Mouse (Mus musculus): ENCODE results near the gene Slc25a21. TPM values are rescaled to one million over a fixed set of nuclear protein-coding genes. Genes with fewer than 3 reads are reported as not detected.

The Slc25a21 gene
- polyA plus RNA-seq, 1 experiment, result 0.54 TPM

DNA sequence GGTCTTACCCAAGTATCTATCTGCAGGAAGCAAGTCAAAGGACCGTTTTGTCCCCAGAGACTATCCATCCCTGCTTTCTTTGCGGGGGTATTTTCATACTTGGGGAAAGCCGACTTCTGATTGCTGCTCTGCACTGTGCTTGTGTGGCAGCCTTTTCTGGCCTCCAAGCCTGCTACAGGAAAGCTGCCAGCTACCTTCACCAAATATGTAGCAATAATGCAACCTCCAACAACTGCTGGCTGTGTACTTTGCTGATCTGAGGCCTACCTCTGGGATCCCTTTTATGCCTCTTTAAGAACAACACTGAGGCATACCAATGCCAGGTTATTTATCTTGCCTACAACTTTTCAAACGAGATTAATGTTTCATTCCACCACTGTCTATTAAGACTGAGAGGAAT lies 408.0 kb downstream of the Slc25a21 start:
- no peak for DNase-seq (ENCODE audit: extremely low spot score in 1 of 2, low spot score in 1 of 2)

DNA sequence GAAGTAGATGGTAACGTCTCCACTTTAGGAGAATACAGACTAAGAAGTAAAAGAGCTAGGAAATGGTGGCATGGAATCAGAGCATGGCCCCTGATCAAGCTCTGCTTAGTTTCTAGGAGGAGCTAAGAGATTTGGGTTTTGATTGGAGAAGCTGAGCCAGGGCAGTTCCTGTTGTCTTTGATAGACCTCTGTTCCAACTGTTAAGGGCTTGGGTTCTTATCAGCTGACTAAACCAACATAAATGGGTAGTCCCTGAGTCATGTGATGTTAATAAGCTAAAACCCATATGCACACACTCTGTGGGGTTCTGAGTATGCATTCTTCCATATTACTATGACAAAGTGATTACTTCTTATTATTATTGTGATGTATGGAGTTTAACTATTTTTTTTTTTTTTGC lies 412.0 kb downstream of the Slc25a21 start:
- DNase-seq (ENCODE audit: extremely low spot score in 1 of 2, low spot score in 1 of 2), result no peak

DNA sequence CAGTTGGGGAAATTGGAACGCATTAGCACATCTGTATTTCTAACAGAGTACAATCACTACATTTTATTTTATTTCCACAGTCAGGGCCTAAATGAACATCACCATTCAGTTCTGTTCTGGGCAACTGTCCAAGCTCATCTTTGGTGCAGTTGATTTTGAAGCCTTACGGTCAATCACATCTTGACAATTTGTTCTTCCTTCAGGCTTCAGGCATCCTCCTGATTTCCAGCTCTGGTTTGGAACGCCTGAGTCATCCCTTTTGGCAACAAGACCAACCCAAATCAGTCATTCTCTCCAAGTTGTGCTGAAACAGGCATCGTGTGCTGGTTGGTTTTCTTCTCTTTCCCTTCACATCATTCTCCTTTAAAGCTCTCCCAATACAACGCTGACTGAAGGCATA lies 416.1 kb downstream of the Slc25a21 start:
- DNase-seq (ENCODE audit: extremely low spot score in 1 of 2, low spot score in 1 of 2), result peak in 1 of 2 experiments; percentile 31

DNA sequence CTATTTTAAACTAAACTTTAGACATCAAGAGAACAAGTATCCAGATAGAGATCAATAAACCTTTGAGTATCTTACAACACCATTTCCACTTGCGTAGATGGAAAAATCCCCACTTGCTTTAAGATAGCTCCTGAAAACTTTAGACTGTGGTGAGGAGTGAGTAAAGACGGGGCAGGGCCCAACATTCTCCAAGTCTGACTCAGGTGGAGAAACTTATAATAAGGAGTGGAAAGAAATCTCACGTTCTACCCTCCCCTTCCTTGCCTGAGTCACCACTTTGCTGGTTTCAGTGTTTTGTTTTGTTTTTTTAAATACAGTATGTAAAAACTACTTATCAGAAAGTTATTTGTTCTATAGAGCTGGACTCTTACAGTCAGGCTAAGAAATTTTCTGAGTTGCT lies 417.7 kb downstream of the Slc25a21 start:
- no peak for DNase-seq (ENCODE audit: extremely low spot score in 1 of 2, low spot score in 1 of 2)

DNA sequence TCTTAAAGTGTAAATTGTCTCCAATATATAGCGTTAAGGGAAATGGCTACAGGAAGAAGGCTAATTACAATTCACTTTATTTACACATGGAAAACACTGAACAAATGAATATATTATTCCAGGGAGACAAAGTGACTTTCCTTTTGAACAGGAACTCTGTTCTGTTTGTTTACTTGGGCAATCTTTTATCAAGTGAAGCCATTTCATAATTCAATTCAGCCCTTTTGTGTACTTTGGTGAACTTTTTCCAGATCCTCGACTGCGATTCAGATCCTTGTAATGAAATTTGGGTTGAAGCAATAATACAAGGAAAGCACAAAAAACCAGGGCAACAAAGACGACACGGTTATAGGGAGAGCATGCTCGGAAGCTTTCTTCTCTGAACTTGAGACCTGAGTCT lies 423.3 kb downstream of the Slc25a21 start:
- DNase-seq (ENCODE audit: extremely low spot score in 1 of 2, low spot score in 1 of 2), result no peak

DNA sequence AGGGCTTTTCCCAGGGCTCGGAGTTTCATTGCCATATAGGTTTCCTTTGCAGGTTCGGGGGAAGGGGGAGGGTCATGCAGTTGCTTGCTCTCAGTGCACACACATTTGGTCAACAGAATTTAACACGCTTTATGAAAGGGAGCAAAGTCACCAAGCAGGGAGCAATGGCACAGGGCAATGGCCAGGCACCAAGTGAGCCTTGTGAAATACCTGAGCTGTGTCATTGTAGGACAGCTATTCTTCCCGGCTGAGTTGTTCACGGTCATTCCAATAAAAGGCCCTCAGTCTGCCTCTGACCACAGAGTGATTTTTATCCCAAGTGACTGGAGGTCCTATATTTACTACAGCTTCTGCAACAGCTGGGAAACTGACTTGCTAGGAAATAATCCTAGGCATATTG lies 427.9 kb downstream of the Slc25a21 start:
- no peak for DNase-seq (ENCODE audit: extremely low spot score in 1 of 2, low spot score in 1 of 2)

DNA sequence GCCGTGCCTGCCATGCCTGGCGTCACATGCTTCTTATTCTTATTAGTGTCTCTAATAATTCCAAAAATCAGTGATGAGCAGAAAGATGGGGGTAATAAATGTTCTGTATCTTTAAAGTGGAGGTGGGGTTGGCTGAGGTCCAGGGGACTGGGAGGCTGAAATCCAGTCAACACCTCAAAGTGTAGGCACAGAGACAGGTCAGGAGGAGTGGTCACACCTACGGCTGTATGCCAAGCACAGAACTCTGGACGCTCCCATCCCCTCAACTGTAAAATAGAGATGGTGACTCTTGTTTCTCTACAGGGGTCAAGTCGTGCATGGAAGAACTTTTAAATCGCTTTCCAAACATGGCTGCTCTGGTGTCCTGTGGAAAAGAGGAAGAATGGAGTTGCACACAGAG lies 429.8 kb downstream of the Slc25a21 start:
- no peak for DNase-seq (ENCODE audit: extremely low spot score in 1 of 2, low spot score in 1 of 2)

DNA sequence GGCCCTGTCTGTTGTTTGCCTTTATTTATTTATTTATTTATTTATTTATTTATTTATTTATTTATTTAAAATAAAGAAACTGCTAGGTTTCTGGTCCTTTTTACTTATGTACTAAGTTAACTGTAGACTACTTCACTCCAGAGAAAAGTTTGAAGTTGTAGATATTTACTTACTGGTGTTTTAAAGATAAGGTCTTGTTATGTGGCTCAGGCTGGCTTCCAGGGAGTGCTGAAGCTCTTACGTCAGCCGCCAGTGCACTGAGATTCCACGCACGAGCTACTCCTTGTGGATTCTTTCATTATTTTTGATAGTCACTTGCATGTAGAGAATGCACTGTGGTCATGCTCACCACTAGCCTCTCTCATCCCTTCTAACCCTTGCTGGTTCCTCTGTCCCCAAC lies 460.2 kb downstream of the Slc25a21 start:
- DNase-seq (ENCODE audit: extremely low spot score in 1 of 2, low spot score in 1 of 2), result no peak

DNA sequence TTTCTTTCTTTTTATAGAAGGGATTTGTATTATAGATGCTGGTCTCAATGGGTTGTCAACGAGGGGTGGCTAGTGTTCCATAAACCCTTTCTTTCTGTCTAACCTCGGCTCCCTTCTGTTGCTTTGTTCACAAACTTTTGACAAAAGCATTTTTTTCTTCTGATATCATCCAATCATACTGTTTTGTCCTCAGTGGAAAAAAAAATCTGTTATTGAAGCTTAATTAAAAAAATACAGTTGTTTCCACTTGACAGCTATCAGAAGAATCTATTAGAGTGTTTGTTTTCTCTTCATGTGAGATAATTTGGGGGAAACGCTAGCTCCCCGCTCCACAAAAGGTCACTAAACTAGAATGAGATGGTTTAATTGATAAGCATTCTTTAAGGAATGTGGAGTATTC lies 469.6 kb downstream of the Slc25a21 start:
- no peak for DNase-seq (ENCODE audit: extremely low spot score in 1 of 2, low spot score in 1 of 2)

DNA sequence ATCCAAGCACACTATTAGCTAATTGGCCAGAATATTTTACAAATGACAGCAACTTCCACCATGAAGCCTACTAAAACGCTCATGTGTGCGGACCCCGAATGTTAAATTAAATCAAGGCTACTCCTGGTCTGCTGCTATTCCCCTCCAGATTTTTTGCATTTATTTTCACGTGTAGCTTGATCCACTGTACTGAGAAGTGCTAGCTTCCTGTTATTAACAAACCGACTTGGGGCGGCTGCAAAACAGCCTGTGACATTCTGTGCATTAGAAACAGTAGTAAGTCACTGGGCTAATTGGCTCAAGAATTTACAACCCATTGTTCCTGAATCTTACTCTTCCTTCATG lies 478.6 kb downstream of the Slc25a21 start:
- DNase-seq (ENCODE audit: extremely low spot score in 1 of 2, low spot score in 1 of 2), result no peak

DNA sequence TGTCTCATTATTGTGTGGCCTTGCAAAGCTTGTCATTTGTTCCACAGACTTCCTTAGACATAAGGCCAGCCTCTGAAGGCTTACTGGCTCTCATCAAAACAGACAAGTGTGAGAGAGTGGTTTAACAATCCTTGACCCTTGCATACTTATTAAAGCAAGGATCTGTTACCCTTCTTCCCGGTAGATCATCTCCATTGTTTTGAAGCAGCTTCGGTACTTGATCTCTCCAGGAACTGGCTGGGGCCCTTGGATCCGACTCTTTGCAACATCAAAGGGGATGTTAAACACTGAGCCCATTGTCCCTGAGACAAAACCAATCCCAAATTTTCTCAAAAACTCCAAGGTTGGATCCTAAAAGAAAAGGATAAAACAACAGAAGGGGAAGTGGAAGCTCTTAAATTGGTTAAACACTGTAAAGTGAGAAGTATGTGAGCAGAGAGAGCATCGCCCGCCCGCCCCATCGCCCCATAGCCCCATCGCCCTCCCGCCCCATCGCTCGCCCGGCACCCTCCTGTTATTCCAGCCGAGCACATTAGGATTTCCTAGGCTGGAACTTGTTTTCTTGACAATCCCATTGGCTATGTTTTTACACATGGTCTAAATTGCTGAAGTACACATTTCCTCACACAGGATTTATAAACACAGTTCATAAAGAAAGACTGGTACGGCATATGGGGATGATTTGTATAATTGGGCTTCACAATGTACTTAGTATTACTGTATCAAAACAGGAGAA lies 479.1 kb downstream of the Slc25a21 start:
- no peak for DNase-seq (ENCODE audit: extremely low spot score in 1 of 2, low spot score in 1 of 2)

DNA sequence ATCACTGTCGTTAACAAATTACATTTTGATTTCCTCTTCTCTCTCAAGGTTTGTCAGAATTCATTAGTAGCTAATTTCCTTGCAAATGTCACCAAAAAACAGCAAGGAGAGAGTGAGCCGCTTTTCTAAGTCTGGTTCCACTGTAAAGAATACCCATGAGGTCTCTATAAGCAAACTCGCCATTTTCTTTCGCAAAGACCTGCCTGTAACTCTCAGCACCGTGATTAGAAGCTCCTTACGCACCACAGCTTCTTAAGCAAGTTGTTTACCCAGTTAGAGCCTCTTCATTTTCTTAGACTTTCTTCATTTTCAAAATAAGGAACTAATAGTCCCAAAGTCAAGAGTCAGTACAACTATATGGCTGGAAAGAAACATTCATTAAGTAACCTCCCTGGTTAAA lies 496.3 kb downstream of the Slc25a21 start:
- DNase-seq (ENCODE audit: extremely low spot score in 1 of 2, low spot score in 1 of 2), result no peak

DNA sequence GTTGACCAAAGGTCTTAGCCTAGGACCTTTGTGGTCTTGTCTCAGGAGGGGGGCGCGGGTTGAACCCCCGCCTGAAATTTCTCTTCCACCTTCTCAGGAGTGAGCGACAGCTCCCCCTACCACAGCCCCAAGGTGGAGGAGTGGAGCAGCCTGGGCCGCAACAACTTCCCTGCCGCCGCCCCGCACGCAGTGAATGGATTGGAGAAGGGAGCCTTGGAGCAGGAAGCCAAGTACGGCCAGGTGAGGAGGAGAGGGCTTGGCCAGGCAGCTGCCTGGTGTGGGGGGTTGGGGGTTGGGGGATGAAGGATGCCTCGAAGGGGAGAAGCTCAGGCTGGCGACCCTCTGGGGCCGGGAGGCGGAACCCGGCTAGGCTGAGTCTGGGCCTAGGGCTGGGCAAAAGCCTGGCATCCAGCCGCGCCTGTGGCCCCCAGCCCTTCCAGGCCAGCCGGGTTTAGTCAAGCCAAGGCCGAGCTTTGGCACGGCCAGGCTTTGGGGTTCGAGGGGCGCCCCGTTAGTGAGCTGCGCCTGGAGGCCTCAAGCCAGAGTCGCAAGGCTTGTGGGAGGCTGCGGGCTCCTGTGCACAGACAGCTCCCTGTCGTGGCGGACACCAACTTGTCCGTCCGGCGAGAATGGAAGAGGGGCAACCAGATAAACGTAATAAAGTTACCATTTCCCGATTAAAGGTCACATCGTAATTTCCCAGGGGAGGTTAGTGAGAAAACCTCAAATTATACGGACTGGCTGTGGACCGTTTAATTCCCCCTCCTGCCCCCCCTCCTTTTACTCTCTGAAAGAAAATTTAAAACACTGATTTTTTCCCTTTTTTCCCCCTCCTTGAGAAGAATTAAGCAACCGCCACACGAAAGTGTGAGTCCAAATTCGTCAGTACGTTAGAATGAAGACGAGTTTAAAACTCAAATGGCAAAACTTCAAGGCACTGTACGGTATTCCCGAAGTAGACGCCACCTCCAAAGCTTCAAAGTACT lies 497.1 kb downstream of the Slc25a21 start:
- DNase-seq (ENCODE audit: extremely low spot score in 1 of 2, low spot score in 1 of 2), result no peak

DNA sequence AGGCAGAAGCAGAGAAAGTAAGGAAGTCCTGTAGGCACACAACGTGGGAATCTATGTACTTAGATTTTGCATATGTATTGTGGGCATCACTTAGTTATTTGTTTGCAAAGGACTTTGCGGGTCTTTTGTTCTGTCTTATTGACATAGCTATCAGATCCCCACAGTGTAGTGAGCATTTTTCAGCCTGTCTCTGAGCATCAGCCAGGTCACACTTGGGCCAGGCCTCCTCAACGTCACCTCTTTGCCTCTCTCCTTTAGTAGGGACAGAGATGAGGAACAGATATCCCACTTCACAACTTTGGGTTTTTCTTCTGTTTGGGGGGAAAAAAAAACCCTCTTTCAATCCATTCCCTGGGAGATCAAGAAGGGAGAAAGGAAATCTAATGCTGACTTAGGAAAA lies 497.9 kb downstream of the Slc25a21 start:
- no peak for DNase-seq (ENCODE audit: extremely low spot score in 1 of 2, low spot score in 1 of 2)

DNA sequence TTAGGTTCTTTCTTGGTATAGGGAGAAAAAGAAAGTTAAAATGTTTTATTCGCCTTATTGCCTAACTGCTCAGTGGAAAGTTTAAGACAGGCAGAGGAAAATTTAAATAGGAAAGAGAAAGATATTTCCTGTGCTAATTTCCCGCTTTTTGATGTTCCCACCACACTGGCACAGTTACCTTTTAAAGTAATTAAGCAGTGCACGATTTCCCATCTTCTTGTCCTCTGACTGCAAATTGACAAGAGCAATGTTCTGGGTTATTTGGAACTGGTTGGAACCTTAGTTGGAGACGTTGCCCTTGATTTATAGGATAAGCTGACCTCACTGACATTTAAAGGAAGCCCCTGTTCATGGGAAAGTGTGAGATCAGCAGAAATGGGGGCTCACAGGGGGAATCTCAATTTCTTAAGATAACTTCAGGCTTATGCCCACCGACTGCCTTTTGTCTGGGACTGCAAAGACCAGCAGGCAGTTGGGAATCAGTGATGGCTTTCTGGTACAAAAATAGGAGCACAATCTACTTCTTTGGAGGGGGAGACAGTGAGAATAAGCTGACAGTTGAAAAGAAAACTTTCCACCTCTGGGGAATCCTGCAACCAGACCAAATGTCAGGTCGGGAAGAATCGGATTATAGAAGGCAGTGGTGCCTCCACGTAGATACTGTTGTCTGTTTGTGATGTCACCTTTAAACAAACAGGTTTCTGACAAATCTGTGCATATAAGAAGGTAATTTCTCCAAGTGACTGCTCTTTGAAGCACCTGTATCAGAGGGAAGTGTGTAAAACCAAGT lies 498.9 kb downstream of the Slc25a21 start:
- no peak for DNase-seq (ENCODE audit: extremely low spot score in 1 of 2, low spot score in 1 of 2)

DNA sequence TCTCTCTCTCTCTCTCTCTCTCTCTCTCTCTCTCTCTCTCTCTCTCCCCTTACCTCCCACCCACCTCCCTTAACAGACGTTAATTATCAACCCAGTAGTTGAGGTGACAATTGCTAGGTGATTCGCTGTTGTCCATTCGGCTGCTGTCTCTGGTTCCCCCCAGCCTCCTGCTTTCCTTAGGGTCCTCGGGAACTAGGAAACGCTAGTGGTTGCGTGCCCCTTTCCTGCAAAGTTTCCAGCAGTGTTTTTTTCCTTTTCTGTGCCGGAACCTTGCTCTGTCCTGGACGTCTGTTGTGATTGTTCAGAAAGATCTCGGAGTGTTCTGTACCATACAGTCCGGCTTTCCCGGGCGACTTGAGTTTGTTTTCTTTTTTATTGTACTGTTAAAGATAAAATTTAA lies 499.5 kb downstream of the Slc25a21 start:
- no peak for DNase-seq (ENCODE audit: extremely low spot score in 1 of 2, low spot score in 1 of 2)

DNA sequence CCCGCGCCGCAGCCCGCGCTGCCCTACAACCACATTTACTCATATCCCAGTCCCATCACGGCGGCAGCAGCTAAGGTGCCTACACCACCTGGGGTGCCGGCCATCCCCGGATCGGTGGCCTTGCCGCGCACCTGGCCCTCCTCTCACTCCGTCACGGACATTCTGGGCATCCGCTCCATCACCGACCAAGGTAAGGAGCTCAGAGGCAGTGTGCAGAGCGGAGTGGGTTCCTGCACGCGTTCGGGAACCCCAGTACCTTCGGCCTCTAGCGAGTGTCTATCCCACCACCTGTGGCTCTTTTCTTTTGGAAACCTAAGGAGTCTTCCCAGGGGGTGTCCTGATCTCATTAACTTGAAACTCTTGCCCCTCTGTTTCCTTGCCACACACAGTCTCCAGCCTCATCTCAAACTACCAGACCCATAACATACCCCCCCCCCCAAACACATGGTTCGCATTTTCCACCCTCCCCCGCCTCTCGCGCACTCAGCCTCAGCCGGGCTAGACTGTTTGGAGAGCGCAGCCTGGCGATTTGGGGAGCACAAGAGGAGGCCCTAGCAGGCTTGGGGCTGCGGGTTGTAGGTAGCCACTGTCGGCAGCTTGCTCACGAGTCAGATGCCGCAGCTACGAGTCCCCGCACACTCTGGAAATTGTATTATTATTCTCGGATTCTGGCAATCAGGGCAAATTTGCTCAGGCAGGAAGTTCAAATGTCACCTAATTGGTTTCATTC lies 500.1 kb downstream of the Slc25a21 start:
- no peak for DNase-seq (ENCODE audit: extremely low spot score in 1 of 2, low spot score in 1 of 2)

DNA sequence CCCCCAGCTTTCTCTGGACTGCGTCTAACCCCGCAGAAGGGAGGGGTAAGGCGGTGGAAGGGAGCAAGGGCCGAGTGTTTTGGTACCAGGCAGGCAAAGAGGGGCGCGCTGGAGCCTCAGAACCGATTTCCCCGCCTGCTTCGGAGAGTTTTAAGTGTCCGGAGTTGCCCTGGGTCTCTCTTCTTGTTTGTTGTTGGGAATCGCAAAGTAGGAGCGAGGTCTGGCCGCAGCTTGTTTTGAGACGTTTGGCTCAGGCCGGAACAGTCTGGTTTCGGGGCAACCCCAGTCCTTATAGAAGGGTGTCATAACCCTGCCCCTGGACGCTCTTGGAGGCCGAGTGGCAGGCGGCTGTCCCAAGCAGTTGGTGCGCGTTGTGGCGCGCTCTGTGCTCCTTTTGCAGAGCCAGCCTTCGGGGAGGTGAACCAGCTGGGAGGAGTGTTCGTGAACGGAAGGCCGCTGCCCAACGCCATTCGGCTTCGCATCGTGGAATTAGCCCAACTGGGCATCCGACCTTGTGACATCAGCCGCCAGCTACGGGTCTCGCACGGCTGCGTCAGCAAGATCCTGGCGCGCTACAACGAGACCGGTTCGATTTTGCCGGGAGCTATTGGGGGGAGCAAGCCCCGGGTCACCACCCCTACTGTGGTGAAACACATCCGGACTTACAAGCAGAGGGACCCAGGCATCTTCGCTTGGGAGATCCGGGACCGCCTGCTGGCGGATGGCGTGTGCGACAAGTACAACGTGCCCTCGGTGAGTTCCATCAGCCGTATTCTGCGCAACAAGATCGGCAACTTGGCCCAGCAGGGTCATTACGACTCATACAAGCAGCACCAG lies 500.9 kb downstream of the Slc25a21 start:
- no peak for DNase-seq (ENCODE audit: extremely low spot score in 1 of 2, low spot score in 1 of 2)

DNA sequence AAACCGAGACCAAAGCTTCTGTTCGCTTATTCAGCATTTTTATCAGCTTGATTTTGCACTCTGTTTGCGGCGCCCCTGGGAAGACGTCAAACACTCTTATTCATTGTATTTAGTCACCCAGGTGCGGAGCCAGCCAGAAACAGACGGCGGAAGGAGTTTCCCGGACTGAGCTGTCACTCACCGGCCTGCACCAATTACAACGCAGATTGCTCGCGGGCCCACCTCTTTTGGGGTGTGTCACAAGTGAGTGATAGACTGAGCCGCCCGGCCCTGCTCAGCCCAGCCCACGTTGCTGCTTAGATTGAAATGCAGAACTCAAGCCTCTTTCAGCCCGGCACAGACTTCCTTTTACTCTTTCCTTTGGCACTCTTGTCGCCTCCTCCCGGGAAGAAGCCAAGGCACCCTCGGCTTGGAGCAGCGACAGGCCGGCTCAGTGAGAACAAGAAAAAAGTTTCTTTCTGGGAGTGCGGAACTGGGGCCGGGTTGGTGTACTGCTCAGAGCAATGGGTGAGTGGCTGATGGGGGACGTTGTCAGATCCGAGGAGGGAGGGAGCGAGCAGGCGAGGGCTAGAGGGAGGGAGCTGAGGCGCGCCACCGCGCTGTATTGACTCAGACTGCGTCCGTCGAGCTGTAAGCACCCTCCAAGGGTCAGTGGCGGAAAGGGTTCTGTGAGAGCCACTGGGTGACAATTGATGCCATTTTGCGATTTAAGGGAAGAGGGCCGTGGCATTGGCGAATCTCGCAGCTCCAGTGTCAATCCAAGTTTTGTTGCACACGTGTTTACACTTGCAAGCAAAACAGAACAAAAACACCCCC lies 501.7 kb downstream of the Slc25a21 start:
- DNase-seq (ENCODE audit: extremely low spot score in 1 of 2, low spot score in 1 of 2), result peak in 1 of 2 experiments; percentile 8
